Mouse (Mus musculus) liver, postnatal 0 days (tissue): ENCODE results near the gene Ddx4. TPM values are rescaled to one million over a fixed set of nuclear protein-coding genes. Genes with fewer than 3 reads are reported as not detected.

Experiments
- ATAC-seq: fragments of 200-750 bp; cut with Nextera tagmentation; 2 replicates; pipeline ENCODE4 v1.8.0; 2017; ENCODE audit warnings: mild to moderate bottlenecking, moderate library complexity
- DNase-seq: peaks from one replicate; pipeline ENCODE4 v3.0.0-alpha.2; 2016
- H3K27ac ChIP-seq: fragments of 300-500 bp; sonication (generic); 2 replicates; pipeline ENCODE4 v1.5.1; 2014; ENCODE audit warnings: antibody characterized with exemption, moderate library complexity, mild to moderate bottlenecking, low read depth
- H3K27me3 ChIP-seq: fragments of 300-500 bp; sonication (generic); 2 replicates; pipeline ENCODE4 v1.6.1; 2014; ENCODE audit warnings: low read length, control low read depth, mixed read lengths; ENCODE audit not compliant: insufficient read depth
- H3K36me3 ChIP-seq: fragments of 300-500 bp; sonication (generic); replicated peaks from 2 replicates; pipeline ENCODE4 v1.6.1; 2014; ENCODE audit warnings: mild to moderate bottlenecking, control low read depth, low read length, moderate library complexity, mixed read lengths; ENCODE audit not compliant: insufficient read depth
- H3K4me1 ChIP-seq: fragments of 300-500 bp; sonication (generic); 2 replicates; pipeline ENCODE4 v1.6.1; 2014; ENCODE audit warnings: antibody characterized with exemption, mild to moderate bottlenecking, control low read depth; ENCODE audit not compliant: insufficient read depth
- H3K4me2 ChIP-seq: fragments of 300-500 bp; sonication (generic); 2 replicates; pipeline ENCODE4 v1.6.1; 2014; ENCODE audit warnings: low read depth, mild to moderate bottlenecking, low read length, moderate library complexity, mixed read lengths
- H3K4me3 ChIP-seq: fragments of 300-500 bp; sonication (generic); 2 replicates; pipeline ENCODE4 v1.5.1; 2014; ENCODE audit warnings: low read depth, low read length
- H3K9ac ChIP-seq: fragments of 300-500 bp; sonication (generic); replicated peaks from 2 replicates; pipeline ENCODE4 v1.6.1; 2014; ENCODE audit warnings: mild to moderate bottlenecking, moderate library complexity
- H3K9me3 ChIP-seq: fragments of 300-500 bp; sonication (generic); 2 replicates; pipeline ENCODE4 v1.6.1; 2016; ENCODE audit warnings: mild to moderate bottlenecking, control low read depth, low read length, mixed read lengths
- CTCF ChIP-seq: sonication (generic); IDR thresholded peaks from 2 replicates; pipeline ENCODE4 v1.5.1; 2016; ENCODE audit warnings: antibody characterized with exemption, low read depth
- EP300 ChIP-seq: IDR thresholded peaks from 2 replicates; pipeline ENCODE4 v1.6.1; 2016; ENCODE audit warnings: antibody characterized with exemption, low read depth, mild to moderate bottlenecking
- WGBS: fragments of 180-500 bp; shearing (Covaris S2); extraction: QIAGEN DNeasy Blood & Tissue Kit; methylation state at CpG from one replicate; pipeline ENCODE4 v1.1.7; 2014; ENCODE audit not compliant: insufficient replicate concordance; 5-methylcytosine and 5-hydroxymethylcytosine counted together
- polyA plus RNA-seq: library from polyadenylated mRNA; unstranded; fragments of >200 nt; fragmentation: Nextera tagmentation; extraction: Ambion mirVana; gene quantifications from 2 replicates; pipeline ENCODE4 v1.2.1, GENCODE M21; 2015

Gene Ddx4
- 0.09 and 0.14 TPM in 2 replicates for polyA plus RNA-seq

- no peak for ATAC-seq
- Histone ChIP-seq H3K4me3 (no peak within 1 kb of the TSS), H3K36me3 (no peaks in the 10 kb centered on the region), H3K9me3 (peaks cover 3% of the 10 kb centered on the region; the same call in 1 of the 2 replicates), H3K4me2 (no peak within 1 kb of the TSS), H3K9ac (no peak within 1 kb of the TSS), H3K4me1 (no peaks in the 10 kb centered on the region), H3K27ac (no peak within 1 kb of the TSS), H3K27me3 (no peaks in the 10 kb centered on the region)
- 80% methylated on average over 42 of the region's 45 CpGs for WGBS
- no peak for DNase-seq
- TF ChIP-seq EP300 (no peak), CTCF (no peak)
These were observed at the start of gene Ddx4 for GRCm38 (mm10) chr13:112652205-112652604. TSS of gene Ddx4 (minus strand) at chr13:112652475.

GRCm38 (mm10) chr13:112701256-112701655 is 49.0 kb upstream of the Ddx4 start:
- H3K9me3 ChIP-seq = no peaks in the 10 kb centered on the region
- peaks cover 15% of the 10 kb centered on the region for H3K36me3 ChIP-seq
- no peak overlapping the region for H3K4me2 ChIP-seq
- ATAC-seq (no peak), DNase-seq (no peak)
- H3K4me3 ChIP-seq = no peak overlapping the region
- H3K4me1 ChIP-seq = no peaks in the 10 kb centered on the region
- no peak for TF ChIP-seq CTCF
- TF ChIP-seq EP300 = no peak
- no peak overlapping the region for H3K27ac ChIP-seq
- no peak overlapping the region for H3K9ac ChIP-seq
- H3K27me3 ChIP-seq = no peaks in the 10 kb centered on the region
- 86% methylated on average over 8 of the region's 8 CpGs for WGBS

- Histone ChIP-seq H3K4me3 (no peak overlapping the region), H3K4me2 (no peak overlapping the region), H3K36me3 (peaks cover 18% of the 10 kb centered on the region), H3K27ac (no peak overlapping the region), H3K9me3 (no peaks in the 10 kb centered on the region), H3K27me3 (no peaks in the 10 kb centered on the region), H3K9ac (no peak overlapping the region), H3K4me1 (no peaks in the 10 kb centered on the region)
- no peak for TF ChIP-seq CTCF
- no peak for TF ChIP-seq EP300
- ATAC-seq = no peak
- 89% methylated on average over 8 of the region's 8 CpGs for WGBS
- no peak for DNase-seq
These were observed 43.4 kb upstream of the Ddx4 start for GRCm38 (mm10) chr13:112695526-112696240.

- Histone ChIP-seq H3K27ac (no peak overlapping the region), H3K27me3 (no peaks in the 10 kb centered on the region), H3K4me2 (no peak overlapping the region), H3K4me3 (no peak overlapping the region), H3K36me3 (peaks cover 7% of the 10 kb centered on the region; the same call in 1 of the 2 replicates), H3K9ac (no peak overlapping the region), H3K4me1 (no peaks in the 10 kb centered on the region), H3K9me3 (no peaks in the 10 kb centered on the region)
- TF ChIP-seq EP300 (peak; percentile 90), CTCF (no peak)
- 71% methylated on average over 10 of the region's 10 CpGs for WGBS
- DNase-seq (no peak), ATAC-seq (peak; percentile 80)
These were observed 40.7 kb upstream of the Ddx4 start for GRCm38 (mm10) chr13:112692870-112693553.

GRCm38 (mm10) chr13:112686155-112686554 is 33.9 kb upstream of the Ddx4 start:
- ATAC-seq = no peak
- no peak overlapping the region for H3K4me3 ChIP-seq
- 52% methylated on average over 2 of the region's 2 CpGs for WGBS
- DNase-seq = no peak
- no peaks in the 10 kb centered on the region for H3K27me3 ChIP-seq
- no peak overlapping the region for H3K9ac ChIP-seq
- TF ChIP-seq CTCF = no peak
- no peak for TF ChIP-seq EP300
- no peak overlapping the region for H3K4me2 ChIP-seq
- H3K9me3 ChIP-seq = no peaks in the 10 kb centered on the region
- no peaks in the 10 kb centered on the region for H3K4me1 ChIP-seq
- no peak overlapping the region for H3K27ac ChIP-seq
- peaks cover 12% of the 10 kb centered on the region for H3K36me3 ChIP-seq

- TF ChIP-seq CTCF (no peak), EP300 (no peak)
- no peak for DNase-seq
- no peak overlapping the region for H3K27ac ChIP-seq
- H3K9me3 ChIP-seq = no peaks in the 10 kb centered on the region
- no peaks in the 10 kb centered on the region for H3K27me3 ChIP-seq
- no peaks in the 10 kb centered on the region for H3K4me1 ChIP-seq
- peaks cover 12% of the 10 kb centered on the region for H3K36me3 ChIP-seq
- WGBS = 88% methylated on average over 6 of the region's 6 CpGs
- no peak for ATAC-seq
- H3K4me3 ChIP-seq = no peak overlapping the region
- no peak overlapping the region for H3K4me2 ChIP-seq
- no peak overlapping the region for H3K9ac ChIP-seq
These were observed 31.7 kb upstream of the Ddx4 start for GRCm38 (mm10) chr13:112683970-112684369.
